Mouse (Mus musculus) gastrocnemius, adult 2 months (tissue): Measurements from ENCODE around the gene Eif4enif1. TPM values are rescaled to one million over a fixed set of nuclear protein-coding genes. Genes with fewer than 3 reads are reported as not detected.

Experiments used
- DNase-seq: peaks from one replicate; pipeline ENCODE4 v3.0.0; 2022
- H3K27ac ChIP-seq: fragments of 200-600 bp; 2 replicates; pipeline ENCODE4 v1.8.1; 2022; ENCODE audit warnings: mild to moderate bottlenecking
- H3K4me3 ChIP-seq: fragments of 200-600 bp; 2 replicates; pipeline ENCODE4 v1.8.1; 2022; ENCODE audit warnings: mild to moderate bottlenecking, moderate library complexity
- CTCF ChIP-seq: fragments of 200-600 bp; IDR thresholded peaks from 2 replicates; pipeline ENCODE4 v1.8.1; 2022; ENCODE audit warnings: antibody characterized with exemption, mild to moderate bottlenecking, moderate library complexity
- intact Hi-C: fragments of 180-260 bp; cut with DNase I; formaldehyde crosslinking; loops from one replicate; pipeline ENCODE4 v1.15.1; 2025
- total RNA-seq, 2 experiments: library from RNA; stranded (reverse); gene quantifications; 2 replicates each; pipeline ENCODE4 v1.2.3; 2021

Gene Eif4enif1
- total RNA-seq, 2 experiments from 2014 or later, result 29.9 to 34.5 TPM

DNA sequence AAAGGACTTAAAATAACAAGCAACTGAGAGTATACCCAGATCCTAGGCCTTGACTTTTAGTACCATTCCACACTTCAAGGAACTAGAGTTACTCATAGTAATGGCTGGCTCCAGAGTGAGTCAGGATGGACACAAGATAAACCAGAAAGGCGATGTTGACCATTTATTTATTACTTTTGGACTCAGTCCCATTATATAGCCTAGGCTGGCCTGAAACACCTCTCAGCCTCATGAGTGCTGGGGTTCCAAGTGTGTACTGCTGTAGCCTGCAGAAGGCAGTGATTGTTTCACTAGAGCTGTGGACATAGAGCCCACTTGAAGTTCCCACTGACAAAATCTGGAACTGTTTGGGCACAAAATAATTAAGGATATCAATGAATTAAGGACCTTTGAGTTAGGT lies 10.3 kb downstream of the Eif4enif1 start:
- no peak for TF ChIP-seq CTCF
- Histone ChIP-seq H3K27ac (no peak overlapping the region), H3K4me3 (no peak overlapping the region)
- no peak for DNase-seq
- intact Hi-C loops, result no loop called here

GRCm38 (mm10) chr11:3223105-3223504 lies 20.9 kb downstream of the Eif4enif1 start:
- DNase-seq, result no peak
- peak; percentile 14; the same call in 1 of the 2 replicates for TF ChIP-seq CTCF
- intact Hi-C loops, result no loop called here
- H3K4me3 ChIP-seq, result no peak overlapping the region
- H3K27ac ChIP-seq, result no peak overlapping the region

DNA sequence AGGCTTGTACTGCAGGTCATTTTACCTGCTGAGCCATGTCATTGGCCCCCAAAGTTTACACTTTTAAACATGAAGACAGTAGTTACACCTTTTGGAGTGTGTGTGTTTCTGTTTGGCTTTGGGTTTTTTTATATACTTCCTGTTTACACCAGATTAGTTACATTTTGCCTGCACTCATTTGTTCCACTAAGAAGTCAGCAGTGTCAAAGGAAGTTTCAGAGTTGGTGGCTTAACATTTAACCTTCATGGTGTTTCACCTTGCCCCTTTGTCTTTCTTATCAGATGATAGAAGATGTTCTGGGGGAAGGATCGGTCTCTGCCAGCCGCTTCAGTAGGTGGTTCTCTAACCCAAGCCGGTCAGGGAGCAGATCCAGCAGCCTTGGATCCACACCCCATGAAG lies 24.9 kb downstream of the Eif4enif1 start:
- no peak for DNase-seq
- no peak overlapping the region for H3K27ac ChIP-seq
- TF ChIP-seq CTCF, result no peak
- no peak overlapping the region for H3K4me3 ChIP-seq
- intact Hi-C loops, result no loop called here

- no peak overlapping the region for H3K27ac ChIP-seq
- H3K4me3 ChIP-seq, result no peak overlapping the region
- DNase-seq, result no peak
- TF ChIP-seq CTCF, result no peak
- intact Hi-C loops, result no loop called here
Measured at GRCm38 (mm10) chr11:3232248-3232647, 30.1 kb downstream of the Eif4enif1 start.

DNA sequence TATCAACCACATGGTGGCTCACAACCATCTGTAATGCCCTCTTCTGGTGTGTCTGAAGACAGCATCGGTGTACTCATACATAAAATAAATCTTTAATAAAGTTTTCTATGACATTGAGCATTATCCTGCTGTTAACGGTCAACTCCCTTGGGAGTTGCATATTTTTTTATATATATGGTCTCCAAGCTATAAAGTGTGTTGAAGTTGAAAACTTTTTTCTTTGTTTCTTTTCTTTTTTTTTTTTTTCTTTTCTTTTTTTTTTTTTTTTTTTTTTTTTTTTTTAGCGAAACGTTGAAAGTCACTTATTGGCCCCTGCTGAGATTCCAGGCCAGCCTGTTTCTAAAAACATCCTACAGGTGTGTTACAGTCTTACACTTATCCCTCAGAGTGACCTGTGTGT lies 31.5 kb downstream of the Eif4enif1 start:
- no peak for TF ChIP-seq CTCF
- intact Hi-C loops, result no loop called here
- DNase-seq, result no peak
- Histone ChIP-seq H3K4me3 (no peak overlapping the region), H3K27ac (no peak overlapping the region)

DNA sequence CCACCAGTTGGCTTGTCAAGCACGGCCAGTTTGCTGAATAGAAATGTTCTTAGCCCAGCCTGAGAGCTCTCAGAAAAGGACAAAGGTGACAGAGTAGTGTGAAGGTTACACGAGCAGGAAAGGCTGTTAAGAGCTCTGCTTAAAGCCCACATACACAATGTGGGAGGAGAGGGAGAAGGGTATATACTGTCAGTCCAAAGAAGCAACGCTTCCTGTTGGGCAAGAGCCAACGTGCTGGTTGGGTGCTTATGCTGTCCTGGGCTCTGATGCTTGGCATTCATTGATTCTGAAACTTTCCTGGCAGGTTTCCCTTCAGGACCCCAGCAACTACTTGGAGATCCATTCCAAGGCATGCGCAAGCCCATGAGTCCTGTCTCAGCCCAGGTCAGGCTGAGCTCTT lies 33.1 kb downstream of the Eif4enif1 start:
- no peak for TF ChIP-seq CTCF
- peak overlapping the region; percentile 13; the same call in 1 of the 2 replicates for H3K27ac ChIP-seq

GRCm38 (mm10) chr11:3242395-3242794 lies 40.2 kb downstream of the Eif4enif1 start:
- Histone ChIP-seq H3K4me3 (no peak overlapping the region), H3K27ac (no peak overlapping the region)
- intact Hi-C loops, result no loop called here
- DNase-seq, result no peak
- TF ChIP-seq CTCF, result no peak

More for the DNA sequence above, 33.1 kb downstream of the Eif4enif1 start:
- DNase-seq, result no peak
- no peak overlapping the region for H3K4me3 ChIP-seq
- intact Hi-C loops, result no loop called here

- DNase-seq, result no peak
- no peak overlapping the region for H3K4me3 ChIP-seq
- intact Hi-C loops, result no loop called here
- H3K27ac ChIP-seq, result no peak overlapping the region
- TF ChIP-seq CTCF, result no peak
Measured at GRCm38 (mm10) chr11:3243771-3244170, 41.6 kb downstream of the Eif4enif1 start.

DNA sequence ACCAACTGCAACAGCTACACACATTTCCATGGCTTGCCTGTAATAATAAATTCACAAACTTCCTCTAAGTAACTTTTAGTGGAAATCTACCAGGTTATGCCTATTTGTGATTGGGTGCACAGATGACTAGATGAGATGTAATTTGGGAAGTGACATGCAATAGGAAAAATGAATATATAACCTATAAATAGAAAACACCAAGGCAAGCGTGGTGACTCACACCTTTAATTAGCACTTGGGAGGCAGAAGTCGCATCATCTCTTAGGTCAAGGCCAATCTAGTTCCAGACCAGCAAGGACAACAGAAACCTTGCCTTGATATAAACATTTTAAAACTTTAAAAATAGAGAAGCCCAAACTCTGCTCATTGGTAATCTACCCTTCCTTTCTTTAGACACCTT lies 45.2 kb downstream of the Eif4enif1 start:
- no peak for TF ChIP-seq CTCF
- Histone ChIP-seq H3K4me3 (no peak overlapping the region), H3K27ac (peak overlapping the region; percentile 86)
- intact Hi-C loops, result no loop called here
- no peak for DNase-seq

DNA sequence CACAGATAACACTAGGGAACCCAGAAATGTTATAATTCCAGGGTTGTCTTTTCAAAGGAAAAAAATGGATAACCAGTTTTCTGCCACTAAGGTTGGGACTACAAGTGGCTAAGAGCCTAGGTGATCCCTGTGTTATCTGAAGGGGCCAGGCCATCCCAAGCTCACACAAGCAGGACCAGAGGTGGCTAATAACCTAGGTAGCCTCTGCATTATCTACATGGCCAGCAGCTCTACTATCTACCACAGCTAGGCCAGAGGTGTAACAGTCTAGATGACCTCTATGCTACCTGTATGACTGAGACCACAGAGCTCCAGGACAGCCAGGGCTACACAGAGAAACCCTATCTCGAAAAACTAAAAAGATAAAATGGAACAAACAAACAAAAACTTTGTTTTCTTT lies 57.3 kb downstream of the Eif4enif1 start:
- no peak overlapping the region for H3K4me3 ChIP-seq
- no peak overlapping the region for H3K27ac ChIP-seq
- no peak for TF ChIP-seq CTCF
- intact Hi-C loops, result loop anchor here (5.0 kb wide), 1 partner anchor 42 kb away; no protein-coding TSS in a partner anchor
- DNase-seq, result no peak

- intact Hi-C loops, result loop anchor here (1.0 kb wide), 1 partner anchor 24 kb away; no protein-coding TSS in a partner anchor
- no peak for DNase-seq
- TF ChIP-seq CTCF, result no peak
- peak overlapping the region; percentile 86 for H3K4me3 ChIP-seq
- peak overlapping the region; percentile 95 for H3K27ac ChIP-seq
Measured at GRCm38 (mm10) chr11:3265291-3266078, 63.3 kb downstream of the Eif4enif1 start.

DNA sequence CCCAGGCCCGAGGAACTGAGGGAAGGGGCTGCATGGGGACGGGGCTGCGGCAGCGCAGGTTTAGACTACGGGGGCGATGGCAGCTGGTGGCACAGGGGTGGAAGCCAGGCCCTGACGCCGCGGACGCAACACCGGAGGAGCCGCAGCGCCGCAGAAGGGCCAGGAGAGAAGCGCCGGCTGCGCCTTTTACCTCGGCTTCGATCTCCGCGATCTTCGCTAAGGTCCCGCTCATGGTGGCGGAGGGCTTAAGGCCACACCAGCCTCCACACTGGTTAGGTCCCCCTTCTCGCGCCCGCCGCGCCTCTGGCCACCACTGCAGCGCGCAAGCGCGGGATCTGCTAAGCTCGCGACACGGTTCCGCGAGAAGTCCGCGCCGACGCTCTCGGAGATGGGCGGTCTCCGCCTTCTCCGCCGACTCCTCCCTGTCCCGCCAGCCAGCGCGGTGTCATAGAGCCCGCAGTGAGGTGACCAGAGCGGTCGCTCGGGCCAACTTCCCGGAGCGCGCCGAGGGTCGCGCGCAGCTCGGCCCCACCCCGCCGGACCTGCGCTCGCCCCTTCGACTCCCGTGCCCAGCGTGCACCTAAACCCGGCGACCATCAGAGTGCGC lies 64.0 kb downstream of the Eif4enif1 start, which contains the start of gene Drg1:
Gene Drg1 (minus strand): TSS at position 337 of the 607 bp plus-strand sequence.
- intact Hi-C loops, result loop anchor here (1.0 kb wide), 1 partner anchor 23 kb away; no protein-coding TSS in a partner anchor
- Histone ChIP-seq H3K4me3 (peak within 1 kb of the TSS; percentile 86), H3K27ac (peak within 1 kb of the TSS; percentile 95)
- DNase-seq, result peak; percentile 97
- TF ChIP-seq CTCF, result peak; percentile 6; the same call in 1 of the 2 replicates

GRCm38 (mm10) chr11:3267133-3267532 lies 64.9 kb downstream of the Eif4enif1 start:
- intact Hi-C loops, result no loop called here
- peak overlapping the region; percentile 86 for H3K4me3 ChIP-seq
- no peak for DNase-seq
- H3K27ac ChIP-seq, result peak overlapping the region; percentile 95
- no peak for TF ChIP-seq CTCF

GRCm38 (mm10) chr11:3269241-3269640 lies 67.0 kb downstream of the Eif4enif1 start:
- no peak for DNase-seq
- TF ChIP-seq CTCF, result no peak
- no peak overlapping the region for H3K4me3 ChIP-seq
- intact Hi-C loops, result no loop called here
- H3K27ac ChIP-seq, result no peak overlapping the region
